Mouse (Mus musculus) left cerebral cortex, adult 8-10 months (tissue): ENCODE measurements around the gene Gxylt2. TPM values are rescaled to one million over a fixed set of nuclear protein-coding genes. Genes with fewer than 3 reads are reported as not detected.

Experiments
- DNase-seq, 2 experiments: peaks; one replicate each; pipeline ENCODE4 v3.0.0; 2022; ENCODE audit warnings: low spot score in 2 of 2
- total RNA-seq, 4 experiments: library from RNA; stranded (reverse); gene quantifications; 2 replicates each; pipeline ENCODE4 v1.2.4; 2022

The Gxylt2 gene
- total RNA-seq, 4 experiments from 2014 or later = 0.72 to 1.7 (median 0.86) TPM

GRCm38 (mm10) chr6:100715296-100715828 is 10.8 kb downstream of the Gxylt2 start:
- DNase-seq = no peak

- DNase-seq = no peak
Observed at GRCm38 (mm10) chr6:100716152-100716551, 11.6 kb downstream of the Gxylt2 start.

- no peak for DNase-seq
Observed at GRCm38 (mm10) chr6:100716817-100717216, 12.3 kb downstream of the Gxylt2 start.

GRCm38 (mm10) chr6:100720098-100720501 is 15.6 kb downstream of the Gxylt2 start:
- DNase-seq = no peak

GRCm38 (mm10) chr6:100720882-100721721 is 16.6 kb downstream of the Gxylt2 start:
- DNase-seq = no peak

- DNase-seq = peak; percentile 7 to 25
Observed at GRCm38 (mm10) chr6:100731996-100732375, 27.5 kb downstream of the Gxylt2 start.

- peak; percentile 7 to 80 for DNase-seq
Observed at GRCm38 (mm10) chr6:100732376-100733021, 28.0 kb downstream of the Gxylt2 start.

- DNase-seq = peak in 1 of 2 experiments; percentile 10
Observed at GRCm38 (mm10) chr6:100733218-100733617, 28.7 kb downstream of the Gxylt2 start.

DNA sequence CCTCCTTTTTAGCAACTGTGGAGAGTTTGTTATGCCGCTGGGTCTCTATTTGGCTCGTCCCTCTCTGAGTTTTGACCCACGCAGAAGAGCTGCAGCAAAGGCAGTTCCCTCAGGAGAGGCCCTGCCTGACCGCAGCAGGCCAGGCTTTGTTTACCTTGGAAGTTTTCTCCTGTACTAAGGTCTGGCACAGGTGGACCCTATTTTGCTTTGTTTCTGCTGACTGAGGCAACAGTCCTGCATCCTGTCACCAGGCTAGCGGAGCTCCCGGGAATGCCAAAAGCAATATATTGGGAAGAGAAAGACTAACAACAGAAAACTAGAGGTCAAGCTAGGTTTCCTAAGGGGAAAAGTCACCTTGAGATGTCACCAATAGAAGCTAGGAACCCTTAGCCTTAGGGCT is 29.8 kb downstream of the Gxylt2 start:
- no peak for DNase-seq

DNA sequence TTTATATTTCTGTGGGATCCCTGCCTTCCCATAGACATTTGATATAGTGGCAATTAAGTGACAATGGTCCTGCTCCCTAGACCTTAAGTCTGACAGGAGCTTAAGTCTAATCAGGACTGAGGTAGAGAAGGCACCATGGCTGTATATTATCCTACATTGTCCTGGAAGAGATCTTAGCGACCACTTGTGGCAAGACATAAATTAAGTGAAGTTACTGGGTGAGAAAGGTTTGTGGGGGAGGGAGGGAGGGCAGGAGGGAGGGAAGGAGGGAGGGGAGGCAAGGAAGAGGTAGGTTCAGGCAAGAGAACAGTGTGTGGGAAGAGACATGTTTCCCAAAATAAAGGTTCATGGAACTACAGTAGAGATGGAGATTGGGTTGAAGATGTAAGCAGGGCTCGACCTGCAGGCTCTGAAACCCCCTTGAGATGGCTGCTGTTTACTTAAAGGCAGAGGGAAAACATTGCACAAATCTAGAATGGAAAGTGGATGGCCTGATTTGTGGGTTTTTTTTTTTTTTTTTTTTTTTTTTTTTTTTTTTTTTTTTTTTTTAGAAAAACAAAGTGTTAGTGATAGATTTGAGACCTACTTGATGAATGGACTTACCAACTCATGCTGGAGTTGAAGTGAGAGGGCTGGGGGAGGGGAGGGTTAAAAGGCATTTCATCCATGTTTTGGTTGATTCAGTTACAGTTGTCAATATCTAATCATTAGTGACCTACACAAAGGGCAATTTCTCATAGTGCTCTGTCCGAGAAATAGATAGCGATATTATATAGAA is 54.1 kb downstream of the Gxylt2 start:
- DNase-seq = no peak

- no peak for DNase-seq
Observed at GRCm38 (mm10) chr6:100767756-100768155, 63.2 kb downstream of the Gxylt2 start.

DNA sequence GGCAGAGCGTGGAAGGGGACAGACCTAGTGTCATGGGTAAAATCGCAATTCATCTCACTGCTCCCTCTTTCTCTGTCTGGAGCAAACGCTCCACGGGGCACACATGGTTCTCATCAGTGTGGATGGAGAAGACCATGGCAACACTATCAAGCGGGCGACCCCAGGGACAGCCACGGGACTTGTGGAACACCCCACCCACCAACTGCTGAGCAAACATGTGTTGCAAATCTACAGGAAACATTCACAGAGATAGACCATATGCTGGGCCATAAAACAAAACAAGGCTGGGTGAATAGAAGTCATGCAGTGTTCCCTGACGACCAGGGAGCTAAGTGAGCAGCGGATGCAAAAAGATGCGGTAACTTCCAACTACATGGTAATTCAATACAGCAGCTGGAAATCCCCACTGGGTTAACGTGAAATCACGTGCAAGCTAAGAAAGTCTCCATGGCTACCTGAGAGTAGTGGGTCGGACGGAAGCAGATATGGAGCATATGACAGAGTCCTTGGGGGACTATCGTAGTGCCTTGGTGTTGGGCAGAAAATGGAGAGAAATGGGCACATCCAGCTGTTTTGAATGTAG is 71.5 kb downstream of the Gxylt2 start:
- no peak for DNase-seq

GRCm38 (mm10) chr6:100778595-100778994 is 74.1 kb downstream of the Gxylt2 start:
- DNase-seq = no peak

DNA sequence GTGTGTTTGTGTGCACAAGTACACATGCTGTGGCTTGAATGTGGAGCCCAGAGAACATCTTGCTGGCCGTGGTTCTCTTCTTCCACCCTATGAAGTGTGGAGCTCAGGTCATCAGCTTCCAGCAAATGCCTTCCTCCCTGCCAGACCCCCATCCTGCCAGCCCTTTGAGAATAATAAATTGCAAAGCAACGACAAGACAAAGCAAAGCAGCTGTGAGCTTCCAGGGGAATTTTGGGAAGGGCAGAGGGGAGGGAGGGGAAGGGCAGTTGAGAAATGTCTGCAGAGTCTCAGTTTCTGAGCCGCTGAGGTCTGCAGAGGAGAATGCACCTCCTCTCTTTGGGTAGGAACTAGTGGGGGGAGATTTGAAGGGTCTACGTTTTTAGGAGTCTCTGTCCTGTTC is 75.9 kb downstream of the Gxylt2 start:
- DNase-seq = no peak

DNA sequence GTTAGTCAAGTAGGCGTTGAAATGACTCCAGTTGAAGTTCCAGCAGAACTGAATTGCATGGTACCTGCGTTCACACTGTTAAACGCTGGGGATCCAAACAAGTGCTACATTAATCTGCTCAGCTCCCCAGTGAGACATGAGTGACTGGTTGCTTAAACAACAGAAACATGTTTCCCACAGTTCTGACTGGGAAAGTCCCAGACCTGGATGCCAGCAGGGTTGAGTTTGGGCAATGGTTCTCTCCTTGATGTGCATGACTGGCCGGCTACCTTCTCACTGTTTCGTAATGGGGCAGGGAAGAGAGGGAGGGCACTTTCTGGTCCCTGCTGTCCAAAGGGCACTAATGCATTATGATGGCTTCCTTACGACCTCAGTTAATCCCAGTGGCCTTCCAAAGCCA is 77.1 kb downstream of the Gxylt2 start:
- DNase-seq = no peak

GRCm38 (mm10) chr6:100787726-100788125 is 83.2 kb downstream of the Gxylt2 start:
- DNase-seq = no peak

GRCm38 (mm10) chr6:100789161-100789560 is 84.6 kb downstream of the Gxylt2 start:
- DNase-seq = no peak

- DNase-seq = no peak
Observed at GRCm38 (mm10) chr6:100792055-100792659, 87.6 kb downstream of the Gxylt2 start.

GRCm38 (mm10) chr6:100792973-100793769 is 88.6 kb downstream of the Gxylt2 start:
- no peak for DNase-seq

DNA sequence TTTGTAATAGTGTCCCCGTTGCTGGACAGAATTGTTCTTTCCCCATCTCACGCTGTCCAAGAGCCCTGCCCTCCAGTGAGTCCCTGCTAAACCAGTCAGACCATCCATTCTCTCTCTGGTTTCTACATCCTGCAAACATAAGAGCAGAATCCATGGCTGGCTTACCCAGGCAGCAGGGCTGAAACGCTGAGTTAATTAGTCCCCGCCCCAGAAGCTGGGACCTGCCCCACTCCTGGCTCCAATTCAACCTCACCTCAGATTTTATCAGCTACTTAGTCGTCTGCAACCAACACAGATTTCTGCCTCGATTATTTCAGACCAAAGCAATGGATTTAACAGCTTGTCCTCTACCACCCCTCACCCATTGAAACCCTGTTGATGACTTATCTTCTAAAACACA is 91.3 kb downstream of the Gxylt2 start:
- DNase-seq = no peak
